In genomic region chr7:91862806-91863531, GRCm38 (mm10) we compare ENCODE assay signal across 10 mouse cellular contexts.
DNase-seq lines count a peak whose midpoint lies in the region; ATAC-seq lines count a peak whose summit lies in the region.
"Had no signal": no experiment of that assay in that cellular context is flagged by ENCODE, and none has a peak within 500 bp of the region (broad histone marks: within the 10 kb centered on the region; RNA-seq: fewer than 3 reads in every experiment).

No protein-coding gene starts in this region.

- no peak overlapping the region for H3K4me3 ChIP-seq in hindbrain, embryonic 11.5 days (ENCODE audit: low read depth, low read length)
- H3K4me3 ChIP-seq in neural tube, embryonic 12.5 days, result no peak overlapping the region
- H3K4me3 ChIP-seq: heart, embryonic 15.5 days had no signal

- no peaks in the 10 kb centered on the region for H3K9me3 ChIP-seq in hindbrain, embryonic 11.5 days (ENCODE audit: control insufficient read depth, low read length)
- no peaks in the 10 kb centered on the region for H3K9me3 ChIP-seq in neural tube, embryonic 12.5 days
- H3K9me3 ChIP-seq: heart, embryonic 15.5 days had no signal

- no peak overlapping the region for H3K9ac ChIP-seq in hindbrain, embryonic 11.5 days (ENCODE audit: low read depth, low read length)
- no peak overlapping the region for H3K9ac ChIP-seq in neural tube, embryonic 12.5 days
- H3K9ac ChIP-seq: heart, embryonic 15.5 days had no signal

- no peak overlapping the region for H3K27ac ChIP-seq in hindbrain, embryonic 11.5 days (ENCODE audit: low read depth, low read length)
- no peak overlapping the region for H3K27ac ChIP-seq in neural tube, embryonic 12.5 days
- H3K27ac ChIP-seq: heart, embryonic 15.5 days had no signal

- H3K27me3 ChIP-seq in hindbrain, embryonic 11.5 days (ENCODE audit: control insufficient read depth, insufficient read depth, low read length), result no peaks in the 10 kb centered on the region
- H3K27me3 ChIP-seq in neural tube, embryonic 12.5 days (replicated peaks), result no peaks in the 10 kb centered on the region
- H3K27me3 ChIP-seq: heart, embryonic 15.5 days had no signal

- no peaks in the 10 kb centered on the region for H3K36me3 ChIP-seq in hindbrain, embryonic 11.5 days (ENCODE audit: control insufficient read depth, insufficient read depth, low read length)
- no peaks in the 10 kb centered on the region for H3K36me3 ChIP-seq in neural tube, embryonic 12.5 days
- H3K36me3 ChIP-seq: heart, embryonic 15.5 days had no signal

- peak; percentile 87 for ATAC-seq in hindbrain, embryonic 11.5 days (ENCODE audit: low FRiP score)
- ATAC-seq in neural tube, embryonic 12.5 days (ENCODE audit: low FRiP score, low read depth), result peak; percentile 97

- no peaks in the 10 kb centered on the region for H3K4me1 ChIP-seq in hindbrain, embryonic 11.5 days (replicated peaks; ENCODE audit: control insufficient read depth, insufficient read depth, low read length)
- H3K4me1 ChIP-seq in neural tube, embryonic 12.5 days, result peaks cover 7% of the 10 kb centered on the region; the same call in 1 of the 2 replicates
- H3K4me1 ChIP-seq: heart, embryonic 15.5 days had no signal

- DNase-seq in adrenal gland, adult (ENCODE audit: inconsistent age in 2 of 2, low spot score in 1 of 2), result peak; percentile 74 to 89
- no peak for DNase-seq in adrenal gland, adult 18-20 months (ENCODE audit: low spot score in 2 of 2)
- peak; percentile 7 for DNase-seq in ovary, postnatal 36 days (ENCODE audit: low spot score)
- no peak for DNase-seq in ovary, adult 18-20 months (ENCODE audit: low spot score)
- DNase-seq in hindbrain, embryonic 11.5 days (ENCODE audit: low spot score), result peak; percentile 35
- DNase-seq in heart, postnatal 4 days, result no peak
- DNase-seq in urinary bladder, adult 2 months (ENCODE audit: low spot score), result no peak
- DNase-seq: thymus, adult 2 months had no signal

- H3K4me2 ChIP-seq in hindbrain, embryonic 11.5 days (replicated peaks; ENCODE audit: low read depth, low read length), result no peak overlapping the region
- no peak overlapping the region for H3K4me2 ChIP-seq in neural tube, embryonic 12.5 days (replicated peaks)
- H3K4me2 ChIP-seq: heart, embryonic 15.5 days had no signal

- 73% methylated on average over 5 of the region's 5 CpGs for WGBS in hindbrain, embryonic 11.5 days
- 40% methylated on average over 5 of the region's 5 CpGs for WGBS in neural tube, embryonic 12.5 days

Comparison
In these comparisons a context has a peak if more than half of its experiments do, and no peak if none do; other contexts are left out.
1. DNase-seq: peak in adrenal gland, adult (2 of 2), ovary, postnatal 36 days (single experiment) and hindbrain, embryonic 11.5 days (single experiment); none in adrenal gland, adult 18-20 months (0 of 2), ovary, adult 18-20 months (single experiment), heart, postnatal 4 days (single experiment) and urinary bladder, adult 2 months (single experiment).